Mouse (Mus musculus): ENCODE results near the gene Hormad1.

Gene Hormad1

GRCm38 (mm10) chr3:95636072-95636471 lies 76.6 kb downstream of the Hormad1 start:
- no peak for DNase-seq (ENCODE audit: low spot score)
